Mouse (Mus musculus) liver, adult 2 months (tissue): Measurements from ENCODE around the gene Pax2.

Experiments
- CTCF ChIP-seq: fragments of 200-500 bp; IDR thresholded peaks from 2 replicates; pipeline ENCODE4 v1.5.1; 2011; ENCODE audit warnings: low read depth, low read length, control low read depth
- POLR2A ChIP-seq: fragments of 200-500 bp; IDR thresholded peaks from 2 replicates; pipeline ENCODE4 v1.6.1; 2011; ENCODE audit warnings: low read length, control low read depth; ENCODE audit not compliant: insufficient read depth; ENCODE audit errors: extremely low read depth

DNA sequence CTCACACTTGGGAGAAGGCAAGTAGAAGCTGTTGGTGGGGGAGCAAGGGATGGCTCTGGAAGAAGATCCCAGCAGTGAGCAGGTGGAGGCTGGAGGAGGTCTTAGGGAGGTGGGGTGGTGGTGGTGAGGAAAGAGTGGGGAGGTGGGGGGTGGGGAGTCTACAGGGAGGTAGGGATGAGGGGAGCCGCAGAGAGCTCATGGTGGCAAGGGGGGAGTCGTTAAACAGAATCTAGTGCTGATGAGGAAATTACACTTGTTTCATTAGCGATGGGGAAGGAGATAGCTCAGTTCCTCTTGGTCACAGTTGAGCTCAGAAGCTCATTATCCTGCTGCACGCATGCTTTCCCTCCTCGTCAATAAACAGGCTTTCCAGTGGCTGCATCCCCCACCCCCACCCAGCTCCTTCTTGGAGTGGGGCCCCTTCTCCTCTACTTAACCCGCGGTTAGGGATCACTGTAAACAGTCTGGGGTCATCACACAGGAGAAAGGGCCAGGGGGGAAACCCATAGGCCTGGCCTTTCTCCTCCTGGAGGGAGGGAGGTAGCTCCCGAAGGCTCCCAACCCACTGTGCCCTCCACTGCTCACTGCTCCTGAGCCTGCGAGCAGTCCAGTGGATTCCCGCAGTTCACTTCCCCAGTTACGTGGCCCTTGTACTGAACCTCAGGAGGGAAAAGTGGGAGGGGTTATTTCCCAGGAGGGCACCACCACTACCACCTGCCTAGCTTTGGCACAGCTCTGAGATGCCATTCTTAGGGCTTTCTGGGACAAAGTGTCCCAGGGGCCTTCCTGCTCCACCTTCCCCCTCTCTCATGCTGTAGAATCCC lies 78.6 kb downstream of the Pax2 start:
- no peak for TF ChIP-seq POLR2A
- TF ChIP-seq CTCF, result no peak
